Comparison of ENCODE assay signal across 24 mouse cellular contexts in genomic region chr2:11135718-11136117, GRCm38 (mm10). TPM values are rescaled to one million over a fixed set of nuclear protein-coding genes. Genes with fewer than 3 reads are reported as not detected.
DNase-seq lines count a peak whose midpoint lies in the region; ATAC-seq lines count a peak whose summit lies in the region.
"Had no signal": no experiment of that assay in that cellular context is flagged by ENCODE, and none has a peak within 500 bp of the region (broad histone marks: within the 10 kb centered on the region; RNA-seq: fewer than 3 reads in every experiment).

No protein-coding gene starts in this region.

- peak; percentile 36 for DNase-seq in CD4-positive helper T cell, adult 2 months (ENCODE audit: low read depth, low spot score)
- DNase-seq in induced T-regulatory cell, adult 2 months (ENCODE audit: low read depth): peak; percentile 23
- no peak for DNase-seq in layer of hippocampus, postnatal 10 days (ENCODE audit: low spot score in 2 of 2)
- no peak for DNase-seq in kidney, adult 11 months
- no peak for DNase-seq in cerebellum, adult 11 months
- DNase-seq: adrenal gland, postnatal 10 days; adrenal gland, postnatal 36 days; B cell, adult 2 months; cerebellum, adult 2 months; cerebellum, adult 9-11 months; cerebellum, postnatal 25 days; forebrain, postnatal 0 days; gastrocnemius, adult 2 months; gastrocnemius, postnatal 14 days; heart, adult 18-20 months; heart, postnatal 14 days; heart, postnatal 4 days; kidney, adult 2 months had no signal

- ATAC-seq in CD4-positive, CD25-positive, alpha-beta regulatory T cell, adult 4 months: peak; percentile 74
- ATAC-seq: forebrain, embryonic 14.5 days; forebrain, postnatal 0 days; hindbrain, postnatal 0 days; intestine, embryonic 15.5 days had no signal

RNA-seq across cellular contexts. Expression of gene Prkcq, which starts 36.2 kb away (rescaled TPM):
- polyA plus RNA-seq in CD4-positive, CD25-positive, alpha-beta regulatory T cell, adult 4 months (2017; shearing (Covaris generic)): 100 to 1,000 TPM; 134 to 151 TPM
- total RNA-seq in layer of hippocampus, postnatal 10 days (2021): 10 to 100 TPM; 11.6 to 11.7 TPM
- total RNA-seq: CH12.LX had no signal
- polyA plus RNA-seq: G1E had no signal

Comparison
In these comparisons a context has a peak if more than half of its experiments do, and no peak if none do; other contexts are left out.
1. DNase-seq: peak in CD4-positive helper T cell, adult 2 months (single experiment) and induced T-regulatory cell, adult 2 months (single experiment); none in layer of hippocampus, postnatal 10 days (0 of 2), kidney, adult 11 months (single experiment) and cerebellum, adult 11 months (single experiment).